24 mouse cellular contexts compared by ENCODE assay signal in genomic region chr2:168489953-168490352, GRCm38 (mm10).
"Had no signal": no experiment of that assay in that cellular context is flagged by ENCODE, and none has a peak within 500 bp of the region (broad histone marks: within the 10 kb centered on the region; RNA-seq: fewer than 3 reads in every experiment).

No protein-coding gene starts in this region.

- H3K9me3 ChIP-seq: heart, embryonic 10.5 days; hindbrain, embryonic 10.5 days; hindbrain, embryonic 12.5 days; intestine, embryonic 15.5 days; limb, embryonic 10.5 days; limb, embryonic 12.5 days had no signal

- H3K27ac ChIP-seq: heart, embryonic 10.5 days; hindbrain, embryonic 10.5 days; hindbrain, embryonic 12.5 days; hindbrain, embryonic 14.5 days; intestine, embryonic 15.5 days; layer of hippocampus, adult 2 months; left cerebral cortex, adult 2 months; limb, embryonic 10.5 days; limb, embryonic 12.5 days had no signal

- DNase-seq: forebrain, postnatal 0 days; gastrocnemius, postnatal 14 days; gastrocnemius, postnatal 36 days; heart, adult 18-20 months; heart, postnatal 10 days; heart, postnatal 4 days; kidney, adult 18-20 months; kidney, adult 8-10 months; kidney, postnatal 10 days; kidney, postnatal 25 days; kidney, postnatal 4 days; liver had no signal

- ATAC-seq: forebrain, postnatal 0 days; hindbrain, embryonic 16.5 days; inflammation-experienced regulatory T-cells, adult 6 months; intestine, embryonic 15.5 days; intestine, postnatal 0 days had no signal

- H3K27me3 ChIP-seq: hindbrain, embryonic 12.5 days; intestine, embryonic 15.5 days; limb, embryonic 12.5 days had no signal

- H3K9ac ChIP-seq: forebrain, postnatal 0 days; hindbrain, embryonic 12.5 days; hindbrain, embryonic 14.5 days; intestine, embryonic 15.5 days; limb, embryonic 12.5 days had no signal

- H3K4me3 ChIP-seq: heart, embryonic 10.5 days; hindbrain, embryonic 10.5 days; hindbrain, embryonic 12.5 days; intestine, embryonic 15.5 days; layer of hippocampus, adult 2 months; left cerebral cortex, adult 2 months; limb, embryonic 10.5 days; limb, embryonic 12.5 days had no signal

- H3K4me2 ChIP-seq: hindbrain, embryonic 12.5 days; hindbrain, embryonic 14.5 days; intestine, embryonic 15.5 days; limb, embryonic 12.5 days had no signal

- H3K36me3 ChIP-seq: hindbrain, embryonic 10.5 days; hindbrain, embryonic 12.5 days; intestine, embryonic 15.5 days; limb, embryonic 10.5 days had no signal

- H3K4me1 ChIP-seq: heart, embryonic 10.5 days; hindbrain, embryonic 12.5 days; intestine, embryonic 15.5 days had no signal
